ENCODE assay signal across 22 mouse cellular contexts in the genomic region with DNA sequence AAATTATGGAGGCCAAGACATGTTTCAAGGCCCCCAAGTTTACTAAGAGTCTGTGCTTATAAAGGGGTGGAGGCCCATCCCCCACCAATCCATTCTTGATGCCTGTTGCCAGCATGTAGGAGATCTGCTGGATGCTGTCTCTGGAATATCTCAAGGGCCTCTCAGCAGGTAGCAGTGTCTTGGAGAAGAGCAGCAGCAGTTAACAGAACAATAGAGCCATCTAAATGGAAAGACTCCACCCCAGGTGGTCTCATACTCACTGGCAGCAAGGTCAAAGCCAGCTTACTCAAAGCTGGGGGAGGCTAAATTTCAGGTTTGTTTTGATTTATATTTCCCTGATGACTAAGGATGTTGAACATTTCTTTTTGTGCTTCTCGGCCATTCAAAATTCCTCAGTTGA. TPM values are rescaled to one million over a fixed set of nuclear protein-coding genes. Genes with fewer than 3 reads are reported as not detected.
"Had no signal": no experiment of that assay in that cellular context is flagged by ENCODE, and none has a peak within 500 bp of the region (broad histone marks: within the 10 kb centered on the region; RNA-seq: fewer than 3 reads in every experiment).

No protein-coding gene starts in this region.

- ATAC-seq: liver, embryonic 12.5 days; midbrain, embryonic 13.5 days; midbrain, embryonic 16.5 days had no signal

- H3K27ac ChIP-seq: kidney, postnatal 0 days; layer of hippocampus, adult 2 months; limb, embryonic 10.5 days; limb, embryonic 13.5 days; liver, embryonic 12.5 days; liver, embryonic 15.5 days; lung, embryonic 15.5 days; midbrain, embryonic 10.5 days; midbrain, embryonic 13.5 days; neural tube, embryonic 13.5 days; stomach, embryonic 15.5 days had no signal

- H3K27me3 ChIP-seq: limb, embryonic 13.5 days; liver, embryonic 12.5 days; liver, embryonic 15.5 days; lung, embryonic 15.5 days; midbrain, embryonic 13.5 days; neural tube, embryonic 13.5 days; stomach, embryonic 15.5 days had no signal

- H3K36me3 ChIP-seq: limb, embryonic 10.5 days; liver, embryonic 12.5 days; liver, embryonic 15.5 days; lung, embryonic 15.5 days; midbrain, embryonic 10.5 days; midbrain, embryonic 13.5 days; neural tube, embryonic 13.5 days; stomach, embryonic 15.5 days had no signal

- H3K4me3 ChIP-seq: layer of hippocampus, adult 2 months; limb, embryonic 10.5 days; limb, embryonic 13.5 days; liver, embryonic 12.5 days; liver, embryonic 15.5 days; lung, embryonic 15.5 days; midbrain, embryonic 10.5 days; midbrain, embryonic 13.5 days; myocyte; neural tube, embryonic 13.5 days; stomach, embryonic 15.5 days had no signal

- H3K9ac ChIP-seq: limb, embryonic 13.5 days; liver, embryonic 12.5 days; liver, embryonic 15.5 days; lung, embryonic 15.5 days; midbrain, embryonic 13.5 days; neural tube, embryonic 13.5 days; stomach, embryonic 15.5 days had no signal

- DNase-seq: kidney, adult 2 months; kidney, postnatal 25 days; layer of hippocampus, adult 9-11 months; liver; lung, adult 18-20 months; lung, postnatal 10 days; lung, postnatal 4 days; thymus, postnatal 25 days had no signal

- H3K9me3 ChIP-seq: limb, embryonic 10.5 days; limb, embryonic 13.5 days; liver, embryonic 12.5 days; liver, embryonic 15.5 days; lung, embryonic 15.5 days; midbrain, embryonic 10.5 days; midbrain, embryonic 13.5 days; neural tube, embryonic 13.5 days; stomach, embryonic 15.5 days had no signal

- H3K4me1 ChIP-seq: limb, embryonic 10.5 days; limb, embryonic 13.5 days; liver, embryonic 12.5 days; liver, embryonic 15.5 days; lung, embryonic 15.5 days; midbrain, embryonic 10.5 days; midbrain, embryonic 13.5 days; neural tube, embryonic 13.5 days; stomach, embryonic 15.5 days had no signal

RNA-seq across cellular contexts. Expression of gene Col3a1, which starts 46.7 kb away (rescaled TPM):
- total RNA-seq: monocyte, adult 5-6 weeks had no signal
